Mouse (Mus musculus) myocyte (in vitro differentiated cells): ENCODE measurements around the gene Dusp18. TPM values are rescaled to one million over a fixed set of nuclear protein-coding genes. Genes with fewer than 3 reads are reported as not detected.
A peak's percentile ranks its signal among the peaks of the same experiment; 100 is the strongest.

Experiments used
- H3K27me3 ChIP-seq: one replicate; pipeline ENCODE4 v1.6.1; 2011; ENCODE audit not compliant: control insufficient read depth, insufficient read depth, insufficient read length
- H3K36me3 ChIP-seq: one replicate; pipeline ENCODE4 v1.6.1; 2011; ENCODE audit not compliant: control insufficient read depth, insufficient read depth
- H3K4me2 ChIP-seq: one replicate; pipeline ENCODE4 v1.6.1; 2011; ENCODE audit warnings: low read depth, control low read depth
- H3K4me3 ChIP-seq: one replicate; pipeline ENCODE4 v1.5.1; 2011; ENCODE audit warnings: mild to moderate bottlenecking, control low read depth, moderate library complexity
- H3K79me2 ChIP-seq: one replicate; pipeline ENCODE4 v1.6.1; 2011; ENCODE audit not compliant: control insufficient read depth, insufficient read depth
- H3ac ChIP-seq: one replicate; pipeline ENCODE4 v1.6.1; 2011; ENCODE audit not compliant: control insufficient read depth, insufficient read length
- CEBPB ChIP-seq: IDR thresholded peaks from 2 replicates; pipeline ENCODE4 v1.6.1; 2011; ENCODE audit warnings: mild to moderate bottlenecking, moderate library complexity; ENCODE audit not compliant: poor library complexity, insufficient read depth, severe bottlenecking
- E2F4 ChIP-seq: IDR thresholded peaks from one replicate; pipeline ENCODE4 v1.6.1; 2011; ENCODE audit warnings: mild to moderate bottlenecking, control low read depth, moderate library complexity; ENCODE audit not compliant: insufficient read depth
- MAX ChIP-seq: IDR thresholded peaks from one replicate; pipeline ENCODE4 v1.6.1; 2011; ENCODE audit warnings: low read depth, mild to moderate bottlenecking, control low read depth
- MYOD1 ChIP-seq, 3 experiments: IDR thresholded peaks; one replicate each; pipeline ENCODE4 v1.6.1; 2011; ENCODE audit warnings: control low read depth in 2 of 3, low read depth in 2 of 3, mild to moderate bottlenecking in 2 of 3, moderate library complexity in 1 of 3; ENCODE audit not compliant: insufficient read length in 2 of 3, control insufficient read depth in 1 of 3
- MYOG ChIP-seq, 3 experiments: IDR thresholded peaks; one replicate each; pipeline ENCODE4 v1.6.1; 2011; ENCODE audit warnings: control low read depth in 2 of 3, low read depth in 2 of 3, mild to moderate bottlenecking in 2 of 3; ENCODE audit not compliant: insufficient read length in 2 of 3, control insufficient read depth in 1 of 3, insufficient read depth in 1 of 3
- POLR2A ChIP-seq: IDR thresholded peaks from one replicate; pipeline ENCODE4 v1.6.1; 2011; ENCODE audit warnings: low read depth, mild to moderate bottlenecking, control low read depth, moderate library complexity; ENCODE audit not compliant: insufficient read length
- POLR2AphosphoS2 ChIP-seq: IDR thresholded peaks from one replicate; pipeline ENCODE4 v1.6.1; 2011; ENCODE audit warnings: low read depth, control low read depth; ENCODE audit not compliant: insufficient read length
- REST ChIP-seq: IDR thresholded peaks from one replicate; pipeline ENCODE4 v1.6.1; 2011; ENCODE audit warnings: mild to moderate bottlenecking, control low read depth, moderate library complexity; ENCODE audit not compliant: insufficient read depth, insufficient read length
- SRF ChIP-seq: IDR thresholded peaks from one replicate; pipeline ENCODE4 v1.6.1; 2011; ENCODE audit warnings: low read depth; ENCODE audit not compliant: control insufficient read depth, insufficient read length
- TCF12 ChIP-seq: IDR thresholded peaks from one replicate; pipeline ENCODE4 v1.6.1; 2011; ENCODE audit warnings: mild to moderate bottlenecking, control low read depth; ENCODE audit not compliant: poor library complexity, insufficient read depth, severe bottlenecking
- TCF3 ChIP-seq: IDR thresholded peaks from one replicate; pipeline ENCODE4 v1.6.1; 2011; ENCODE audit warnings: low read depth, control low read depth; ENCODE audit not compliant: insufficient read length
- USF1 ChIP-seq: IDR thresholded peaks from one replicate; pipeline ENCODE4 v1.6.1; 2011; ENCODE audit warnings: low read depth, mild to moderate bottlenecking, control low read depth, moderate library complexity
- polyA plus RNA-seq: library from polyadenylated mRNA; unstranded; fragments of >200 nt; fragmentation: generic; extraction: Trizol; gene quantifications from one replicate; pipeline ENCODE4 v1.2.1, GENCODE M21; 2012; ENCODE audit warnings: missing spikeins

Gene Dusp18
- 26.5 TPM for polyA plus RNA-seq

DNA sequence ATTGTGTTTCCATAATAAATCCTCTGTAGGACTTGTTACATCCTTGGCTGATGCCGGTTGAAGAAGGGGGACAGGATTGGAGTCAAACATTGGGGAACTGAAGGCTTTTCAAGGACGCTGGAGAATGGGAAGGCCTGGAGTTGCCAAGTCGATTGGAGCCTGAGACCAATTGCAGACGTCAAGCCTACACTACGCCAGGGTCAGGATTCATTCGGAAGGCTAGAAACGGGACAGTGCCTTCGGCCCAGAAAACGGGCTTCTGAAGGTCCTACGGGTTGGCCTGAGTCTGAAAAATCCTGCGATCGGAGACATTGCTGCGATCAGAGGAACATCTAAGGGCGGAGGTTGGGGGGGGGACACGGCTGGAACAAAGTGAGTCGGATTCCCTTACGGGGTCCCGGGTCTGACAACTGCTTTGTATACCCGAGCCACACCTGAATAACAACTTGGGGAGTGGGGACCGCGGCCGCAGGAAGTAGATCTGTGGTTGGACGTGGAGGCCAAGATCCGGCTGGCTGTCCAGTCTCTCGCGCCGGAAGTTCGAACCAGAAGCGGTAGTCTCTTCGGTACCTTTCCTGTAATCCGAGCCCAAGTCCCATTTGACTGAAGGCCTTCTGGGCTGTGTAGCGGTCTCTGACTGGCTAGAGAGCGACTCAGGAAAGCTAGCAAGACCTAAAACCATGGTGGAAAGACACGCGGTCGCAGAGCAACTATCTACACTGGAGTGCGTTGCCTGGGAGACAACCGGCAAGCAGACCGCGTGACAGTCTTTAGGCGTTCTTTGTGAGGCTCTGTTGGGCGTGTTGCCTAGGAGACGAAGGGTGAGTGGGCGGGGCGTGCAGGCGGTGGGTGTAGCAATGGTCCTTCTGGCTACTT is at the start of gene Dusp18, which contains the start of gene 4921536K21Rik:
Dusp18 (plus strand) TSS at position 835 of the 876 bp plus-strand sequence.
4921536K21Rik (minus strand) TSS at position 693 of the 876 bp plus-strand sequence.
- H3K27me3 ChIP-seq = no peaks in the 10 kb centered on the region
- peak within 1 kb of the TSS; percentile 73 for H3K4me3 ChIP-seq
- TF ChIP-seq TCF3 = no peak
- no peak for TF ChIP-seq E2F4
- TF ChIP-seq POLR2A = peak; percentile 64
- TF ChIP-seq SRF = peak; percentile 10
- peak; percentile 34 for TF ChIP-seq USF1
- TF ChIP-seq POLR2AphosphoS2 = peak; percentile 70
- peaks cover 26% of the 10 kb centered on the region for H3K79me2 ChIP-seq
- no peak within 1 kb of the TSS for H3ac ChIP-seq
- H3K36me3 ChIP-seq = peaks cover 20% of the 10 kb centered on the region
- peak within 1 kb of the TSS; percentile 83 for H3K4me2 ChIP-seq

DNA sequence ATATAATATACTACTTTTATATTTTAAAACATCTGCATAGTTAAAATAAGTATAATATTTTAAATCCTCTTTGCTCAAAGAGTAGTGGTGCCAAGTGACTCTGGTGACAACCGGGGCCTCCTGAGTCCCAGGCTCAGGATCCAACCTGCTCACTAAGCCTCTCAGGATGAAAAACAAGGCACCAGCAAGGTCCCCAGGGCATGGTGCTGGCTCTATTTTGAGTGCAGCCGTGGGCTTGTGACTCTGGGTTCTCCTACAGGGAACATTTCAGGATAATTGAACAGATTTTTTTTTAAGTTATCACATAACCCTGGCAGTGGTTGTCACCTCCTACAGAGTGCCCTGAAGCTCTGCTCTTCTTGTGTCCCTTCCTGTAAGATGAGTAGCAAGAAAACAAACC is 48.7 kb upstream of the Dusp18 start:
- Histone ChIP-seq H3K27me3 (peaks cover 6% of the 10 kb centered on the region), H3K4me2 (no peak overlapping the region), H3ac (no peak overlapping the region), H3K79me2 (no peaks in the 10 kb centered on the region), H3K36me3 (no peaks in the 10 kb centered on the region), H3K4me3 (no peak overlapping the region)
- TF ChIP-seq MYOD1 (IDR thresholded peaks at IDR 0.05; ENCODE audit: control insufficient read depth in 1 of 3, insufficient read length in 2 of 3, low read depth in 2 of 3) (no peak), MYOG (IDR thresholded peaks at IDR 0.05; ENCODE audit: control insufficient read depth in 1 of 3, insufficient read depth in 1 of 3, insufficient read length in 2 of 3, low read depth in 2 of 3) (no peak), SRF (no peak), POLR2A (no peak), CEBPB (no peak), POLR2AphosphoS2 (no peak), REST (no peak), MAX (no peak), USF1 (no peak), E2F4 (no peak), TCF12 (no peak), TCF3 (no peak)

DNA sequence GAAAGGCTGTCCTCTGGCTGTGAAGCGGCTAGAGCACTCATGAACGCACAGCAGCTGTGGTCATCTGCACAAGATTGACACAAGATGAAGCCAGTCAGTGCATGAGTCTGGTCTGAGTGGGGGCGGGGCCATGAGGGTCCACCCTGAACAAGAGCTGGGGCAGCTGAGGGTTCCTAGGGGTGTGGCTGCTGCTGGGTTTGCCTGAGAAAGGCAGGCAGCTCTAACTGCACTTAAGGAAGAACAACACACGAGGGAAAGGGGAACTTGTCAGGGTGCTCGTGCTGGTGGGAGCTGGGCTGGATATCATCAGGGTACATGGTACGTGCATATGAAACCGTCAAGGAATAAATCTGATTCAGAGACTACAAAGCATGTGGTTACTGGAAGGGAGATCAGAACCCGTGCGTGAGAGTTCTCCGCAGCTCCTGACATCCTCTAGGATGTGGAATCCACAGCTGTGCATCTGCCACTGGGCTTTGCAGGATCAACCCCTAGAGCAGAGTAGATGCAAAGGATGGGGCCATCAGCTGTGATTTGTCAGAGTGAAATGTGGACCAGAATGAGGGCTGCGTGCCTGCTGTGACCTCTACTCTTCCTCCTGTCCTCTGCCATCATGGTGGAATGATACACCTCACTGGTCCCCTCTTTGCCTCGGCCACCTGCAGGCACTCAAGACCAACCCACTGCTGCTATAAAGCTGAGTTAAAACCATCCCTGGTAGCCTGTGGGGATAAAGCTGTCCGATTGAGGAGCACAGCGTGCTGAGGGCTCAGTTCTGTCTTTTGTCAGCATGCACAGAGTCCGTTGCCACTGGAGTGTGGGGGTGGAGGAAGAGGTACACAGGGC is 45.3 kb upstream of the Dusp18 start:
- H3K4me3 ChIP-seq = no peak overlapping the region
- no peak overlapping the region for H3ac ChIP-seq
- no peaks in the 10 kb centered on the region for H3K79me2 ChIP-seq
- H3K36me3 ChIP-seq = no peaks in the 10 kb centered on the region
- no peak overlapping the region for H3K4me2 ChIP-seq
- H3K27me3 ChIP-seq = no peaks in the 10 kb centered on the region
- TF ChIP-seq MYOG (IDR thresholded peaks at IDR 0.05; ENCODE audit: control insufficient read depth in 1 of 3, insufficient read depth in 1 of 3, insufficient read length in 2 of 3, low read depth in 2 of 3) (peak in 1 of 3 experiments; percentile 6), TCF3 (no peak), MYOD1 (IDR thresholded peaks at IDR 0.05; ENCODE audit: control insufficient read depth in 1 of 3, insufficient read length in 2 of 3, low read depth in 2 of 3) (peak in 1 of 3 experiments; percentile 7)

DNA sequence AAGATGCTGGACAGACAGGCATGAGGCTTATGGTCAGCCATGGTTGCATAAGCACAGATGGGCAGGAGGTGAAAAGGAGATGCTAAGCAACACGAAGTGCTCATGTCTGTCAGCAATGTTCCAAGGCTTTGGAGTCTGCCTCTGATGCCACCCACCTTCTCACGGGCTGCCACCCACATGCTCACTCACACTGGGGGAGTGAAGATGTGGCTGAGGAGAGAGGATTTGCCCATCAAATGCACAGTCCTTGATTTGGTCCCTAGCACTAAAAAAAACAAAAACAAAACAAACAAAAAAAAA is 44.8 kb upstream of the Dusp18 start:
- no peaks in the 10 kb centered on the region for H3K79me2 ChIP-seq
- no peak overlapping the region for H3K4me2 ChIP-seq
- H3K4me3 ChIP-seq = no peak overlapping the region
- no peaks in the 10 kb centered on the region for H3K27me3 ChIP-seq
- no peak for TF ChIP-seq TCF3
- TF ChIP-seq TCF12 = no peak
- TF ChIP-seq E2F4 = no peak
- no peak for TF ChIP-seq MYOG (IDR thresholded peaks at IDR 0.05; ENCODE audit: control insufficient read depth in 1 of 3, insufficient read depth in 1 of 3, insufficient read length in 2 of 3, low read depth in 2 of 3)
- no peak for TF ChIP-seq CEBPB
- TF ChIP-seq USF1 = no peak
- no peak for TF ChIP-seq SRF
- no peak for TF ChIP-seq POLR2A
- no peak for TF ChIP-seq MYOD1 (IDR thresholded peaks at IDR 0.05; ENCODE audit: control insufficient read depth in 1 of 3, insufficient read length in 2 of 3, low read depth in 2 of 3)
- TF ChIP-seq MAX = no peak
- no peak for TF ChIP-seq REST
- TF ChIP-seq POLR2AphosphoS2 = no peak
- H3ac ChIP-seq = no peak overlapping the region
- no peaks in the 10 kb centered on the region for H3K36me3 ChIP-seq
